Mouse (Mus musculus): ENCODE measurements at regions not wholly inside any gene's neighbourhood (a gene's known extent, or its start where the extent isn't known, plus 50 kb on each side); places are given as distances from the start of the nearest gene placed in this dataset.

DNA sequence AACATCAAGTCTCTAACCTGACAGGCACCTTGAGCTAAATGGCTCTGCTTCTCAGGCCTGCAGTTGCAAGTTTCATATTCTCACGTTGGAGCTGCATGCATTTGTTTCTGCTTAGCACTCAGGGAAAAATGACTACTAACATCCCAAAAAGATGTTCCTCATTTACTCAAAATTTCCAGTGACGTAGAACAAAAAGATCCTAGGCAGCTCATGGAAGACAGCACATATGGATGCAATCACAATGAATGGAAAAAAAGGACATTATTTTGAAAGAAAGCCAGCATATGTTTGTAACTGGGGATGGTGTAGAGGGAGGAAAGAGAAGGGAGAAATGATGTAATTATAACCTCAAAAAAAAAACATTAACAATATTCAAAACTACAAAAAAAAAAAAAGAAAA is 751.2 kb upstream of the Fbxo33 start:
- DNase-seq: no peak
- intact Hi-C loops (cut with DNase I; ENCODE audit: low total_unique reads): no loop called here

DNA sequence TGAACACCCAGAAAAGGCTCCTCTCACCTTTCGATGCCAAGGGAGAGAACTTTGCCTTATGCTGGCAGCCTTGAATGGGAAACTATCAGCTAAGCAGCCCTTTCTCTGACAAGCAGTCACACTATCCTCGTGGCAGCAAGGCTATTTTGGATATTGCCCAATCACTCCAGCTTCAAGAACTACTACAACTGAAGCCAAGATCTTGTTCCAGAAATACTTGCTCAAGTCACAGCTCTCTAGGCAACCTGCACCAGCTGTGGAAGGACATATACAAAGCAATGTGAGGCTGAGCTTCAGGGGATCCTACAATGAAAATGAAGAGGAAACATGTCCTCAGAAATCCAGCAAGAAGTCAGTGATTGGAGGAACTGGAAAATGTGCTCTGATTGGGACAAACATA is 750.4 kb upstream of the Fbxo33 start:
- peak; percentile 10 for DNase-seq

GRCm38 (mm10) chr12:59967241-59967640 is 747.7 kb upstream of the Fbxo33 start:
- intact Hi-C loops (cut with DNase I; ENCODE audit: low total_unique reads): no loop called here
- no peak for DNase-seq

More for the DNA sequence above, 750.4 kb upstream of the Fbxo33 start:
- intact Hi-C loops (cut with DNase I; ENCODE audit: low total_unique reads): no loop called here

- intact Hi-C loops (cut with DNase I; ENCODE audit: low total_unique reads): no loop called here
Measured at GRCm38 (mm10) chr12:59961139-59961538, 741.6 kb upstream of the Fbxo33 start.

DNA sequence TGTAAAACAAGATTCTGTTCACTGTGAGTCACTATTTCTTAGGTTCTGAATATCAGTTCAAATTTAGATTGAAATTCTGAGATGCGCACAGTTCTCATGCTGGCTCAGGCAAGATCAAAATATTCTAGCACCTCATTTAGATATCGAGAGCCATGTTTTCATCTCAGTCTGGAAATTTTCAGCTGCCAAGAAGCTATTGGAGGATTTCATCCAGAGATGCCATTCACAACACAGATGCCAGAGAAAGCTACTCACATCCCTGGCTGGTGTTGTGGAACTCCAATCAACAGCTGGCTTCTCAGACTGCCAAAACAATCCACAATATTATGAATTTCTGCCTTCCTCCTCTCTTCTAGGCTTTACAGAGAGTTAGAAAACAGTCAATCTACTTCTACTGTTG is 712.9 kb upstream of the Fbxo33 start:
- DNase-seq: no peak
- intact Hi-C loops (cut with DNase I; ENCODE audit: low total_unique reads): no loop called here

More at GRCm38 (mm10) chr12:59961139-59961538, 741.6 kb upstream of the Fbxo33 start:
- DNase-seq: no peak

- intact Hi-C loops (cut with DNase I; ENCODE audit: low total_unique reads): no loop called here
- no peak for DNase-seq
Measured at GRCm38 (mm10) chr12:59925071-59925470, 705.5 kb upstream of the Fbxo33 start.

- no peak for DNase-seq
- intact Hi-C loops (cut with DNase I; ENCODE audit: low total_unique reads): no loop called here
Measured at GRCm38 (mm10) chr12:59898931-59899330, 679.4 kb upstream of the Fbxo33 start.

- intact Hi-C loops (cut with DNase I; ENCODE audit: low total_unique reads): no loop called here
- no peak for DNase-seq
Measured at GRCm38 (mm10) chr12:59890973-59891372, 671.4 kb upstream of the Fbxo33 start.

Data from gastrocnemius, postnatal 14 days (tissue).